Comparison of ENCODE assay signal across 26 mouse cellular contexts in the genomic region with DNA sequence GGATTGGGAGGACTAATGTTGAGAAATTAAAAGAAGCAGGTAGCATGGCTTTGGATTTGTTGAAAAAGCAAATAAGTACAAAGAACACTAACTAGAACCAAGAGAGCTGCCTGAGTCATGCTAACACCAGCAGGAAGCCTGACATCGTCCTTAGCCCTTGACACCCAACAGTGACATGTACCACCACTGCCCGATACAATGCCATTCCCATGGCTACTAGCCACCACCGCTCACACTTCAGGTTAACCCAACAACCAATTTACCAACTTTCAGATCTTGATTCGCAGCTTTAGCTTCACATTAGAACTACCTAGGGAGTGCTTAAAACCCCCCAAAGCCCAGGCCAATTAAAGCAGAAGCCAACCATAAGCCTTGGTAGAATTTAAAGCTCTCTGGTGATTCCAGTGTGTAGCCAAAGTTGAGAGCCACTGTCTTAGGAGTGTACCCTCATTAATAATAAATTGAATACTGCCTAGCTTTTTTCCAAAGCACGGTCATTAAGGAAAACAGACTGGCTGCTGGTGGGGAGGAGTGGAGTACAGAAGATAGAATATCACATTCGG.
DNase-seq lines count a peak whose midpoint lies in the region; ATAC-seq lines count a peak whose summit lies in the region.
"Had no signal": no experiment of that assay in that cellular context is flagged by ENCODE, and none has a peak within 500 bp of the region (broad histone marks: within the 10 kb centered on the region; RNA-seq: fewer than 3 reads in every experiment).

No protein-coding gene starts in this region.

- H3K27me3 ChIP-seq in embryonic facial prominence, embryonic 14.5 days (replicated peaks; ENCODE audit: control insufficient read depth, insufficient read depth, low read length) = no peaks in the 10 kb centered on the region
- H3K27me3 ChIP-seq in embryonic facial prominence, embryonic 10.5 days (replicated peaks; ENCODE audit: low read depth, poor library complexity, severe bottlenecking) = no peaks in the 10 kb centered on the region
- H3K27me3 ChIP-seq in hindbrain, embryonic 16.5 days (replicated peaks; ENCODE audit: control insufficient read depth, insufficient read depth, low read length) = no peaks in the 10 kb centered on the region
- H3K27me3 ChIP-seq in hindbrain, embryonic 13.5 days = no peaks in the 10 kb centered on the region
- H3K27me3 ChIP-seq in midbrain, embryonic 11.5 days (ENCODE audit: control insufficient read depth, insufficient read depth, low read length) = no peaks in the 10 kb centered on the region
- no peaks in the 10 kb centered on the region for H3K27me3 ChIP-seq in midbrain, embryonic 16.5 days (ENCODE audit: control insufficient read depth, insufficient read depth, low read depth, low read length)
- no peaks in the 10 kb centered on the region for H3K27me3 ChIP-seq in neural tube, embryonic 14.5 days (ENCODE audit: control insufficient read depth, insufficient read depth, low read length)
- H3K27me3 ChIP-seq: embryonic facial prominence, embryonic 12.5 days; forebrain, embryonic 12.5 days; forebrain, embryonic 15.5 days; heart, embryonic 12.5 days; heart, embryonic 15.5 days had no signal

- H3K27ac ChIP-seq in embryonic facial prominence, embryonic 14.5 days (replicated peaks; ENCODE audit: low read depth, low read length) = no peak overlapping the region
- no peak overlapping the region for H3K27ac ChIP-seq in embryonic facial prominence, embryonic 10.5 days (replicated peaks)
- no peak overlapping the region for H3K27ac ChIP-seq in hindbrain, embryonic 16.5 days (ENCODE audit: low read depth, low read length)
- H3K27ac ChIP-seq in hindbrain, embryonic 13.5 days = no peak overlapping the region
- no peak overlapping the region for H3K27ac ChIP-seq in midbrain, embryonic 11.5 days (ENCODE audit: low read depth, low read length)
- no peak overlapping the region for H3K27ac ChIP-seq in midbrain, embryonic 16.5 days (ENCODE audit: low read length)
- no peak overlapping the region for H3K27ac ChIP-seq in neural tube, embryonic 14.5 days (ENCODE audit: low read depth, low read length)
- H3K27ac ChIP-seq: embryonic facial prominence, embryonic 12.5 days; forebrain, embryonic 12.5 days; forebrain, embryonic 15.5 days; heart, adult 2 months; heart, embryonic 15.5 days; hindbrain, embryonic 10.5 days; hindbrain, embryonic 14.5 days had no signal

- peak; percentile 68; the same call in 1 of the 2 replicates for ATAC-seq in embryonic facial prominence, embryonic 14.5 days (ENCODE audit: low read depth)
- peak; percentile 42; the same call in 1 of the 2 replicates for ATAC-seq in hindbrain, embryonic 16.5 days
- no peak for ATAC-seq in hindbrain, embryonic 13.5 days (ENCODE audit: low FRiP score)
- ATAC-seq in midbrain, embryonic 11.5 days (ENCODE audit: low FRiP score) = no peak
- ATAC-seq in midbrain, embryonic 16.5 days = no peak
- peak; percentile 72; the same call in 1 of the 2 replicates for ATAC-seq in neural tube, embryonic 14.5 days (ENCODE audit: low read depth)
- ATAC-seq: activated CD4-positive, CD25-positive, alpha-beta regulatory T cell, adult 4 months; forebrain, embryonic 15.5 days had no signal

- peaks cover 3% of the 10 kb centered on the region; the same call in 1 of the 2 replicates for H3K4me1 ChIP-seq in embryonic facial prominence, embryonic 14.5 days (ENCODE audit: control insufficient read depth, insufficient read depth, low read length)
- H3K4me1 ChIP-seq in embryonic facial prominence, embryonic 10.5 days = peaks cover 9% of the 10 kb centered on the region; the same call in 1 of the 2 replicates
- no peaks in the 10 kb centered on the region; the same call in 1 of the 2 replicates for H3K4me1 ChIP-seq in hindbrain, embryonic 16.5 days (ENCODE audit: control insufficient read depth, insufficient read depth, low read depth, low read length)
- peaks cover 8% of the 10 kb centered on the region; the same call in 1 of the 2 replicates for H3K4me1 ChIP-seq in hindbrain, embryonic 13.5 days (replicated peaks)
- H3K4me1 ChIP-seq in midbrain, embryonic 11.5 days (ENCODE audit: control insufficient read depth, insufficient read depth, low read length) = no peaks in the 10 kb centered on the region
- no peaks in the 10 kb centered on the region for H3K4me1 ChIP-seq in midbrain, embryonic 16.5 days (ENCODE audit: control insufficient read depth, insufficient read depth, low read length)
- H3K4me1 ChIP-seq in neural tube, embryonic 14.5 days (ENCODE audit: control insufficient read depth, insufficient read depth, low read length) = 0 out of 2 replicates have a peak, but pooled peaks cover 3% of the 10 kb centered on the region
- H3K4me1 ChIP-seq: embryonic facial prominence, embryonic 12.5 days; forebrain, embryonic 12.5 days; forebrain, embryonic 15.5 days; heart, embryonic 15.5 days had no signal

- no peaks in the 10 kb centered on the region for H3K36me3 ChIP-seq in embryonic facial prominence, embryonic 14.5 days (ENCODE audit: control insufficient read depth, insufficient read depth, low read length)
- H3K36me3 ChIP-seq in embryonic facial prominence, embryonic 10.5 days (replicated peaks) = no peaks in the 10 kb centered on the region
- no peaks in the 10 kb centered on the region for H3K36me3 ChIP-seq in hindbrain, embryonic 16.5 days (ENCODE audit: control insufficient read depth, insufficient read depth, low read length)
- no peaks in the 10 kb centered on the region for H3K36me3 ChIP-seq in hindbrain, embryonic 13.5 days
- H3K36me3 ChIP-seq in midbrain, embryonic 11.5 days (ENCODE audit: control insufficient read depth, insufficient read depth, low read length) = no peaks in the 10 kb centered on the region
- no peaks in the 10 kb centered on the region for H3K36me3 ChIP-seq in midbrain, embryonic 16.5 days (ENCODE audit: control insufficient read depth, insufficient read depth, low read length)
- H3K36me3 ChIP-seq in neural tube, embryonic 14.5 days (ENCODE audit: control insufficient read depth, insufficient read depth, low read length) = no peaks in the 10 kb centered on the region
- H3K36me3 ChIP-seq: embryonic facial prominence, embryonic 12.5 days; forebrain, embryonic 12.5 days; forebrain, embryonic 15.5 days; heart, embryonic 12.5 days; heart, embryonic 15.5 days; hindbrain, embryonic 10.5 days had no signal

- 81% methylated on average over 6 of the region's 6 CpGs for WGBS in embryonic facial prominence, embryonic 14.5 days
- 87% methylated on average over 6 of the region's 6 CpGs for WGBS in embryonic facial prominence, embryonic 10.5 days
- WGBS in hindbrain, embryonic 16.5 days = 69% methylated on average over 6 of the region's 6 CpGs
- 70% methylated on average over 6 of the region's 6 CpGs for WGBS in hindbrain, embryonic 13.5 days
- WGBS in midbrain, embryonic 11.5 days = 87% methylated on average over 6 of the region's 6 CpGs
- WGBS in midbrain, embryonic 16.5 days = 76% methylated on average over 6 of the region's 6 CpGs
- 46% methylated on average over 6 of the region's 6 CpGs for WGBS in neural tube, embryonic 14.5 days

- DNase-seq in embryonic facial prominence, embryonic 14.5 days (ENCODE audit: low spot score) = no peak
- no peak for DNase-seq in embryonic facial prominence, embryonic 10.5 days (ENCODE audit: low spot score)
- peak; percentile 57 for DNase-seq in midbrain, embryonic 11.5 days (ENCODE audit: low spot score, missing footprints)
- DNase-seq in neural tube, embryonic 10.5 days (ENCODE audit: extremely low spot score, low spot score) = no peak
- DNase-seq: adrenal gland, adult 8-10 months; adrenal gland, postnatal 25 days; cerebellum, adult 18-20 months; cerebellum, adult 9-10 months; cerebellum, postnatal 14 days; gastrocnemius, postnatal 36 days; heart, postnatal 10 days; heart, postnatal 36 days had no signal

- H3K9ac ChIP-seq in embryonic facial prominence, embryonic 14.5 days (ENCODE audit: low read depth, low read length) = no peak overlapping the region
- no peak overlapping the region for H3K9ac ChIP-seq in hindbrain, embryonic 16.5 days (ENCODE audit: low read depth, low read length)
- H3K9ac ChIP-seq in hindbrain, embryonic 13.5 days = no peak overlapping the region
- no peak overlapping the region for H3K9ac ChIP-seq in midbrain, embryonic 11.5 days (ENCODE audit: low read length)
- no peak overlapping the region for H3K9ac ChIP-seq in midbrain, embryonic 16.5 days (ENCODE audit: low read depth, low read length)
- no peak overlapping the region for H3K9ac ChIP-seq in neural tube, embryonic 14.5 days (replicated peaks; ENCODE audit: low read depth, low read length)
- H3K9ac ChIP-seq: embryonic facial prominence, embryonic 12.5 days; forebrain, embryonic 12.5 days; forebrain, embryonic 15.5 days; heart, embryonic 12.5 days; heart, embryonic 15.5 days; hindbrain, embryonic 14.5 days had no signal

- H3K4me3 ChIP-seq in embryonic facial prominence, embryonic 14.5 days (ENCODE audit: low read depth, low read length) = no peak overlapping the region
- H3K4me3 ChIP-seq in embryonic facial prominence, embryonic 10.5 days = no peak overlapping the region
- no peak overlapping the region for H3K4me3 ChIP-seq in hindbrain, embryonic 16.5 days (ENCODE audit: low read length)
- no peak overlapping the region for H3K4me3 ChIP-seq in hindbrain, embryonic 13.5 days
- no peak overlapping the region for H3K4me3 ChIP-seq in midbrain, embryonic 11.5 days (ENCODE audit: low read depth, low read length)
- no peak overlapping the region for H3K4me3 ChIP-seq in midbrain, embryonic 16.5 days (ENCODE audit: low read depth, low read length)
- no peak overlapping the region for H3K4me3 ChIP-seq in neural tube, embryonic 14.5 days (ENCODE audit: low read depth, low read length)
- H3K4me3 ChIP-seq: embryonic facial prominence, embryonic 12.5 days; erythroblast, embryonic 14.5 days; forebrain, embryonic 12.5 days; forebrain, embryonic 15.5 days; heart, adult 2 months; heart, embryonic 12.5 days; heart, embryonic 15.5 days; hindbrain, embryonic 10.5 days had no signal

- no peak overlapping the region for H3K4me2 ChIP-seq in embryonic facial prominence, embryonic 14.5 days (ENCODE audit: low read depth, low read length)
- H3K4me2 ChIP-seq in hindbrain, embryonic 16.5 days (ENCODE audit: low read length) = no peak overlapping the region
- H3K4me2 ChIP-seq in hindbrain, embryonic 13.5 days = no peak overlapping the region
- no peak overlapping the region for H3K4me2 ChIP-seq in midbrain, embryonic 11.5 days
- H3K4me2 ChIP-seq in midbrain, embryonic 16.5 days (ENCODE audit: low read length) = no peak overlapping the region
- no peak overlapping the region for H3K4me2 ChIP-seq in neural tube, embryonic 14.5 days (ENCODE audit: low read depth, low read length)
- H3K4me2 ChIP-seq: embryonic facial prominence, embryonic 12.5 days; forebrain, embryonic 12.5 days; forebrain, embryonic 15.5 days; heart, embryonic 12.5 days; heart, embryonic 15.5 days; hindbrain, embryonic 14.5 days had no signal

- H3K9me3 ChIP-seq in embryonic facial prominence, embryonic 14.5 days (ENCODE audit: control insufficient read depth, low read length) = no peaks in the 10 kb centered on the region
- H3K9me3 ChIP-seq in embryonic facial prominence, embryonic 10.5 days = no peaks in the 10 kb centered on the region
- no peaks in the 10 kb centered on the region for H3K9me3 ChIP-seq in hindbrain, embryonic 16.5 days (ENCODE audit: control insufficient read depth, low read length)
- H3K9me3 ChIP-seq in hindbrain, embryonic 13.5 days = no peaks in the 10 kb centered on the region
- no peaks in the 10 kb centered on the region for H3K9me3 ChIP-seq in midbrain, embryonic 11.5 days (ENCODE audit: control insufficient read depth, low read length)
- H3K9me3 ChIP-seq in midbrain, embryonic 16.5 days (replicated peaks; ENCODE audit: control insufficient read depth, low read length, poor library complexity, severe bottlenecking) = no peaks in the 10 kb centered on the region
- H3K9me3 ChIP-seq in neural tube, embryonic 14.5 days (ENCODE audit: control insufficient read depth, low read length) = no peaks in the 10 kb centered on the region
- H3K9me3 ChIP-seq: embryonic facial prominence, embryonic 12.5 days; forebrain, embryonic 12.5 days; forebrain, embryonic 15.5 days; heart, embryonic 12.5 days; heart, embryonic 15.5 days; hindbrain, embryonic 10.5 days had no signal

Comparison
In these comparisons a context has a peak if more than half of its experiments do, and no peak if none do; other contexts are left out.
1. ATAC-seq: peak in embryonic facial prominence, embryonic 14.5 days (single experiment), hindbrain, embryonic 16.5 days (single experiment) and neural tube, embryonic 14.5 days (single experiment); none in hindbrain, embryonic 13.5 days (single experiment), midbrain, embryonic 11.5 days (single experiment) and midbrain, embryonic 16.5 days (single experiment).